Mouse (Mus musculus) T-helper 17 cell (primary cell): ENCODE data around the gene Tspan14.

ENCODE experiments used
- in situ Hi-C, 2 experiments: fragments of 300-600 bp; cut with MboI, MseI; formaldehyde crosslinking; loops; 1 replicate in 1 of 2; 2 replicates in 1 of 2; pipeline ENCODE4 v1.15.1; 2025; ENCODE audit warnings: high pct_unique_total_duplicates in 2 of 2

The Tspan14 gene

DNA sequence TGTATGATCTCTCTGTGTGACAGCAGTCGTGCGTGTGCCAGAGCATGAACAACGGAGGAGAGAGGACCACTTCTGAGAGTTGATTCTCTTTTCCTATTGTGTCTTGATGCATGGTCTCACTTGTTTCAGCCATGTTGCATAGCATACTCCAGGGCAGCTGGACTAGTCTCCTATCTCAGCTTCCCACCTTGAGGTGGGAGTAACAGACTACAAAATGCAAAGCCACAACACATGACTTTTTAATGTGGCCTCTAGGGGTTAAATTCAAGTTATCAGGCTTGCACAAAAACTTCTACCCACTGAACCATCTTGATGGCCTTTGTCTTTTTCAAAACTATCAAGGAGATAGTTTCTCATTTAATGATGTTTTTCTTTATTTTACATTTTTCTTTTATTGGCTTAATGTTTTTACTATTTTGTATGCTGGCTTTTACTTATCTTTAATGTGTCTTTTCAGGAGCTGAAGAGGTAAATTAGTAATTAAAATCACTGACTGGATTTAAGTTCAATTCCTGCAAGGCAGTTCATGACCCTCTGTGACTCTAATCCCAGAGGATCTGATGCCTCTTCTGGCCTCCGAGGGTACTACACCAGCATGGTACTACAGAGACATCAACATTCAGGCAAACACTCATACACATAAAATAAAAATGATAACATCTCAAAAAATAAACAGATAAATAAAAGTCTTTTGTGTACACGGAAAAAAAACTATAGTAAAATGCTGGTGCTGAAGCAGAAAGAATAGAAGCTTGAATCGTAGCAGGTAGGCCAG is 80.0 kb downstream of the Tspan14 start:
- in situ Hi-C loops: loop anchor here in 1 of 2 experiments (25.0 kb wide), 1 partner anchor 1349 kb away; no protein-coding TSS in a partner anchor

DNA sequence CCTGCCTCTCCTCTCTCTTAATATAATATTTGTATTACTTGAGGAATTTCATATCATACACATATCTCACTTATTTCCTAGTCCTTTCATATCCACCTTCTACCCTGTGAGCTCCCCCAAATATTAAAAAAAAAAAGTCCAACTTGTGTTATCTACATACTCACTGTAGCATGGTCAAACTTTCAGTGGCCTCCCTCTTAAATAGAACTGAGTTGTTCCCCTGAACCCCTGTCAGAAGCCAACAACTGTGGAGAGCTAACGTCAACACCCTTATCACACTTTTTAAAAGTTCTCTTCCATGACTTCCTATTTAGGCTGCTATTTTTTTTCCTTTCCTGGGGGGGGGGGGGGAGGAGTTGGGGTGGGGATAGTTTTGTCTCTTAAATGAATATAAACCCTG is 80.9 kb downstream of the Tspan14 start:
- in situ Hi-C loops: loop anchor here in 1 of 2 experiments (25.0 kb wide), 1 partner anchor 1348 kb away; no protein-coding TSS in a partner anchor

DNA sequence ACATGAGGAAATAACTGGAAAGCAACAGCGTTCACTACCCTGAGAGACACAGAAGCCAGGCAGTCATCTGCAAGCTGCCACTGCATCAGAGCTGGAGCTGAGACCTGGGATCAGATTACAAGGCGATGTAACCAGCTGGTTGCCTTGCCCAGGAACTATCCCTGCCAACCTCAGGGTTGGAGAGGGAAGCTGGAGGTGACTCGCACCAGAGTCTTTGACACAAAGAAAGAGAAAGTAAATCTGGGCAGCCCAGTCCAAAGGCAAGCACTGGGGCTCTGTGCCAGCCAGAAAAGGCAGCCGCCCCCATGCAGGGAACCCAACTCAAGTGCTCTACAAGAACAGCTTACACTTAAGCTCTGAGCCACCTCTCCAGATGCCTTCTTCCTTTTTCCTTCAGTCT is 81.4 kb downstream of the Tspan14 start:
- in situ Hi-C loops: loop anchor here in 1 of 2 experiments (25.0 kb wide), 1 partner anchor 1348 kb away; no protein-coding TSS in a partner anchor

DNA sequence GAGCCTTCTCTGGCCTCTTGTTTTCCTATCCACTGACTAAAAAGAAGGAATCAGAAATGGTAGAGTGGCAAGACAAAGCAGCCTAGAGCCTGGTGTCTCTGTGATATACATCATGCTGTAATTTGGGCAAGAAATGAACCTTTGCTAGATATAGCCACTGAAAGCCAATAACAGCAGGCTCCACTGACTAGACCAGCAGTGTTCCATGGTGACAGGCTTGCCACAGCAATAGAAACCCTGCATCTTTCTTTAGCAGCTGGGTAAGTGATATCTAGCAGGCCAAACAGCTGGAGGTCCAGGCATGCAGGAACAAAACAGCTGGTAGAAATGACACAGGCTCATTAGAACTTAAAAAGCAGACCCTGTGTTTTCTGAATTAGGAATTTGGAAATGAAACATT is 92.0 kb downstream of the Tspan14 start:
- in situ Hi-C loops: no loop called here

DNA sequence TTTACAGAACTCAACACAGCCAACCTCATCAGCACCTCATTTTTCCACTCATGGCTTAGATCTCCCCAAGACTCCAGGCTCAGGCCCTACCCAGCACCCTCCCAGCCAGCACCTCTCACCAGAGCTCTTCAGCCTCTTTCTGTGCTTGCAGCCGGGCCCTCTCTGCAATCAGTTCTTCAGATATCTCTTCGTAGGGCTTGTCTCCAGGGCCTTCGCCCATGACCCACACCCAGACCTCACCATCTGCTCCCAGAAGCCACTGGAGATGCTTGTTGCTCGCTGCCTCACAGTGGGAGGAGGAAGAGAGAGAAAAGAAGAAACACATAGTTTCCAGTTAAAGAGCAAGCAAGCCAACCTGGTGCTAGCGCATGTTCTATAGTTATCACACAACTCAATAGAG is 92.6 kb downstream of the Tspan14 start:
- in situ Hi-C loops: no loop called here

- in situ Hi-C loops: no loop called here
Observed at GRCm38 (mm10) chr14:40870598-40870997, 96.0 kb downstream of the Tspan14 start.

DNA sequence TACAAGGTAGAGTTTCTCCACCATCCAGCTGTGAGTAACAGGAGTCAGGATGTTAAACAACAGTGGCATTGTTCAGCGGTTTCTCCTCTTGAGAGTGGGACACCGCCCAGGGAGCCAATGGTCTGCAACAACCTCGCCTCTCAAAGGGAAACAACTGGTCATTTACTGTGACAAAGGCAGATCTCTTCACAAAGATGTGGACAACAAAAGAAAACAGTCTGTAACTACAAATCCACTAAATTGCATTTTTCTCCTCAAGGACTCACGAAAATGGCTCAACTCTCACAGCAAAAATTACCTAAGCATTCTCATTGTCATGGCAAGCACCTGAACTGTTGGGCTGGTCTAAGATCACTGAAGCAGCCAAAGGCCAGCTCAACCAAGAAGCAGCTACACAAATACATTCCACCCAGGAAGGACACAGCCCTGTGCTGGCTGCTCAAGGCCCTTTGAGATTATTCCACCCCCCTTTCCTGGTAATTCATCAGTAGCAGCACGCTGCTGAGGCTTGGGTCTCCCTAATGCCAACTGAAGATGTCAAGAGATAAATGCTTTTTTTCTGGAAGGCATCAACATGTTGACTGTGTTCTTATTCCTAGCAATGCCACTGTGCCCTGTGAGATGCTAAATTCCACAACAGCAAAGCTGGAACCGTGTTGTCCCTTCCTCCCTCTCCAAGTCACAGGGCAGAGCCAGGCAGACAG is 101.6 kb downstream of the Tspan14 start:
- in situ Hi-C loops: no loop called here

- in situ Hi-C loops: no loop called here
Observed at GRCm38 (mm10) chr14:40863659-40864058, 102.9 kb downstream of the Tspan14 start.

DNA sequence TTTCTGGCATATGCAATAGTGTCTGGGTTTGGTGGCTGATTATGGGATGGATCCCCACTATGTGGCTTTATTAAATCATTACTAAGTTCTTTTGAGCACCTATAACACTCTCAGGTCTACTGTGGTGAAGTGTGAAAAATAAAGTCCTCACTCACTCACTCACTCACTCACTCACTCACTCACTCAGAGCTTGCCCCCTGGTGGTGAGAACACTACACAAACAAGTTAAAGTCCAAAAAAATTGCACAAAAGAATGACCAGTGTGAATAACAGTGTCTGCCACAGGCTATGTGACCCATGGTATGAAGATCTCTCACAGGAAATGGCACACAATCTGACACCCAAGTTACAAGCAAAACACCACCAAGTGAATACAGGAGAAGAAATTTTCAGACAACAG is 103.6 kb downstream of the Tspan14 start:
- in situ Hi-C loops: no loop called here
